Mouse (Mus musculus) embryonic facial prominence, embryonic 11.5 days (tissue): ENCODE results near the gene Tsen34. TPM values are rescaled to one million over a fixed set of nuclear protein-coding genes. Genes with fewer than 3 reads are reported as not detected.
"Not testable (repeated sequence)": the region's sequence is repeated elsewhere in the genome, so short reads cannot be mapped to it uniquely, and the experiment has no call there.

Source experiments
- ATAC-seq: fragments of 200-750 bp; cut with Nextera tagmentation; replicated peaks from 2 replicates; pipeline ENCODE4 v1.8.0; 2017; ENCODE audit warnings: low read depth; ENCODE audit not compliant: insufficient number of reproducible peaks, low FRiP score, low TSS enrichment
- DNase-seq: peaks from one replicate; pipeline ENCODE4 v3.0.0-alpha.2; 2015; ENCODE audit warnings: low spot score
- H3K27ac ChIP-seq: fragments of 300-500 bp; sonication (generic); replicated peaks from 2 replicates; pipeline ENCODE4 v1.5.1; 2014; ENCODE audit warnings: mild to moderate bottlenecking, low read depth, low read length, control low read depth
- H3K27me3 ChIP-seq: fragments of 300-500 bp; sonication (generic); 2 replicates; pipeline ENCODE4 v1.6.1; 2014; ENCODE audit warnings: mild to moderate bottlenecking, low read length, moderate library complexity, mixed read lengths; ENCODE audit not compliant: control insufficient read depth, insufficient read depth
- H3K36me3 ChIP-seq: fragments of 300-500 bp; sonication (generic); replicated peaks from 2 replicates; pipeline ENCODE4 v1.6.1; 2014; ENCODE audit warnings: low read depth, mild to moderate bottlenecking, low read length, moderate library complexity, mixed read lengths; ENCODE audit not compliant: control insufficient read depth, insufficient read depth
- H3K4me1 ChIP-seq: fragments of 300-500 bp; sonication (generic); 2 replicates; pipeline ENCODE4 v1.6.1; 2014; ENCODE audit warnings: low read length, mixed read lengths; ENCODE audit not compliant: control insufficient read depth, insufficient read depth
- H3K4me2 ChIP-seq: fragments of 300-500 bp; sonication (generic); 2 replicates; pipeline ENCODE4 v1.6.1; 2014; ENCODE audit warnings: low read depth, mild to moderate bottlenecking, control low read depth, low read length, moderate library complexity
- H3K4me3 ChIP-seq: fragments of 300-500 bp; sonication (generic); 2 replicates; pipeline ENCODE4 v1.5.1; 2014; ENCODE audit warnings: low read depth, low read length, control low read depth
- H3K9ac ChIP-seq: fragments of 300-500 bp; sonication (generic); replicated peaks from 2 replicates; pipeline ENCODE4 v1.6.1; 2014; ENCODE audit warnings: mild to moderate bottlenecking, control low read depth, low read length
- H3K9me3 ChIP-seq: fragments of 300-500 bp; sonication (generic); replicated peaks from 2 replicates; pipeline ENCODE4 v1.6.1; 2016; ENCODE audit warnings: mild to moderate bottlenecking, low read length, inconsistent platforms, mixed read lengths; ENCODE audit not compliant: control insufficient read depth
- WGBS: fragments of 180-500 bp; shearing (Covaris S2); extraction: QIAGEN DNeasy Blood & Tissue Kit; methylation state at CpG from one replicate; pipeline ENCODE4 v1.1.7; 2014; 5-methylcytosine and 5-hydroxymethylcytosine counted together
- polyA plus RNA-seq: library from polyadenylated mRNA; unstranded; fragments of >200 nt; fragmentation: Nextera tagmentation; extraction: Ambion mirVana; gene quantifications from 2 replicates; pipeline ENCODE4 v1.2.1, GENCODE M21; 2014

Tsen34 gene
- polyA plus RNA-seq, 1 experiment from 2014 or later = 257 TPM

DNA sequence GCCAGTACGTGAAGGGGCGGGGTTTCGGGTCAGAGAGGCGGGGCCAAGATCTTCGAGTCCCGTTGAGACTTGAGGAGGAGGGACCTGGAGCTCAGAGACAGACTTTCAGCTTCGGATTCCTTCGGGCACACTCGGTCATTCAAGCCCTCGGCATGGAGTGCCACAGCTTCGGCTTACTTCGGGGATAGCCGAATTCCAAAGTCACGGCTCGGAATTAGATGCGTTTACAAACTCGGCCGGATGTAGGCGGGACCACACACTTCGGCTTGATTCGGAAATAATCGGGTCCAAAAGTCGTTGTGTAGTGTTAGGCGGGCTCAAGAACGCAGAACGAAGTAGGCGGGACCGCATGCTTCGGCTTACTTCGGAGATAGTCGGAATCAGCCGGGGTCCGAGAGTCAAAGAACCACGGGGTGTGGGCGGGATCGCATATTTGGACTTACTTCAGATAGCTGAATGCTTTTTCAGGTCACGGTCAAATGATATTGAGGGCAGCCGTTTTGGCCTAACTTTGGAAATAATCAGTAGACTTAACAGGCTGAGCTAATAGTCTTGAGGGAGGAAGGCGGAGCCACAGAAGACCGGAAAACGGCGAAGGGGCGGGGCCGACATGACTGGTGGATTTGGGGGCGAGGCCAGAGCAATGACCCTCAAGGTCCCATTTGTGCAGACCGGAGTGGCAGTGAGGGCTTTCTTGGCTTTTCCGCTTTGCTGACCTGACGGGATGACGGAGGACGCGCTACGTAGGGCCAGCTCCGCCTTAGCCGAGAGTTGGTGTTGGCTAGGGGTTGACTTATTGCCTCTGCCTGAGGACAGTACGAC is 535 bp downstream of the Tsen34 start, which contains the start of gene Mboat7:
Gene Mboat7, minus strand, starts transcription at position 537 of the 822 bp plus-strand sequence.
- Histone ChIP-seq H3K27ac (peak within 1 kb of the TSS; percentile 95), H3K4me3 (peak within 1 kb of the TSS; percentile 70), H3K4me2 (peak within 1 kb of the TSS; percentile 81), H3K4me1 (no peaks in the 10 kb centered on the region), H3K9me3 (no peaks in the 10 kb centered on the region), H3K36me3 (no peaks in the 10 kb centered on the region; the same call in 1 of the 2 replicates), H3K27me3 (no peaks in the 10 kb centered on the region), H3K9ac (peak within 1 kb of the TSS; percentile 87)
- ATAC-seq (peak; percentile 88), DNase-seq (peak; percentile 98)
- WGBS = under 1% methylated on average over 55 of the region's 55 CpGs

DNA sequence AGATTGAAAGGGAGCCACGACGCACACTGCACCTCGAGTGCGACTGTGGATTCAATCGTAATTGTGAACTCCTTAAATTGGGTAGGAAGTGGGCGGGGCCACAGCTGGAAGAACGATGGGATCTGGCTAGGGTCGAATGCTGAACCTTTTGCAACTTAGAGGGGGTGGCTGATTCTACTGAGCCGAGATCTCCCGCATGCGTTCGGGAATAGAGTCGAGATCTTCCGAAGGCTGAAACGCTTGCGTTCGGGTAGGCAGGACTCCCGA is 1.1 kb downstream of the Tsen34 start:
- DNase-seq (no peak), ATAC-seq (no peak; the same call in 1 of the 2 replicates)
- no peaks in the 10 kb centered on the region for H3K9me3 ChIP-seq
- peak overlapping the region; percentile 70 for H3K4me3 ChIP-seq
- peak overlapping the region; percentile 81 for H3K4me2 ChIP-seq
- under 1% methylated on average over 18 of the region's 18 CpGs for WGBS
- no peaks in the 10 kb centered on the region for H3K27me3 ChIP-seq
- no peaks in the 10 kb centered on the region for H3K4me1 ChIP-seq
- peak overlapping the region; percentile 87 for H3K9ac ChIP-seq
- H3K36me3 ChIP-seq = no peaks in the 10 kb centered on the region; the same call in 1 of the 2 replicates
- peak overlapping the region; percentile 95 for H3K27ac ChIP-seq

DNA sequence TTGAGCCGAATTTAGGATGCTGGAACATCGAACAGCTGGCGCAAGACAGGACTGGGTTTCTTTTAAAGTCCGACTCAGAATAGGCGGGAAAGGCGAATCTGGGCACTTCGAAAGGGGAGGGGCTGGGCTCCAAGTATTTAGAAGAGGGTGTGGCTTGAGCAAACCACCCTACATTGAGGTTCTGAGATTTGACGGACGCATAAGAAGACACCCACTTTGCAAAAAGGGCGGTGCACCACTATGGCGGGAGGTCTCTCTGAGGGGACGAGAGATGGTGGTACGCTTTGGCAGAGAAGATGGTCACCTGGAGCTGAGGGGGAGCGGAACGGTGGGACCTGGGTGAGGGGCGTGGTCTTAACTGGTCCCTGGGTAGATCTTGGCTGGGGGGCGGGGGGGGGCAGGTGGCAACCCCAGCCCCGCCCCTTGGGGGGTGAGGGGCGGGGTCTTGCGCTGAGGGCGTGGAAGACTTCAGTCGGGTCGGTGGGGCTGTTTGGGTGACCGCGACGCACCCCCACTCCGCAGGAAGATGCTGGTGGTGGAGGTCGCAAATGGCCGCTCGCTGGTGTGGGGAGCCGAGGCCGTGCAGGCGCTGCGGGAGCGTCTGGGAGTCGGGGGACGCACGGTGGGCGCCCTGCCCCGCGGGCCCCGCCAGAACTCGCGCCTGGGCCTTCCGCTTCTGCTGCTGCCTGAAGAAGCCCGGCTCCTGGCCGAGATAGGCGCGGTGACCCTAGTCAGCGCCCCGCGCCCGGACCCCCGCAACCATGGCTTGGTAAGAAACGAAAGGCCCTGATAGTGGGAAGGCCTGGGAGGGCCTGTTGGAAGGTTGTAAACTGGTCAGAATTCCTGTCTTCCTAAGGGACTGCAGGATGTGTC is 1.6 kb downstream of the Tsen34 start:
- Histone ChIP-seq H3K4me2 (peak overlapping the region; percentile 81), H3K27me3 (no peaks in the 10 kb centered on the region), H3K27ac (peak overlapping the region; percentile 95), H3K9ac (peak overlapping the region; percentile 87), H3K9me3 (no peaks in the 10 kb centered on the region), H3K36me3 (no peaks in the 10 kb centered on the region; the same call in 1 of the 2 replicates), H3K4me1 (no peaks in the 10 kb centered on the region), H3K4me3 (peak overlapping the region; percentile 70)
- DNase-seq (peak; percentile 91), ATAC-seq (peak; percentile 46)
- WGBS = under 1% methylated on average over 35 of the region's 55 CpGs

DNA sequence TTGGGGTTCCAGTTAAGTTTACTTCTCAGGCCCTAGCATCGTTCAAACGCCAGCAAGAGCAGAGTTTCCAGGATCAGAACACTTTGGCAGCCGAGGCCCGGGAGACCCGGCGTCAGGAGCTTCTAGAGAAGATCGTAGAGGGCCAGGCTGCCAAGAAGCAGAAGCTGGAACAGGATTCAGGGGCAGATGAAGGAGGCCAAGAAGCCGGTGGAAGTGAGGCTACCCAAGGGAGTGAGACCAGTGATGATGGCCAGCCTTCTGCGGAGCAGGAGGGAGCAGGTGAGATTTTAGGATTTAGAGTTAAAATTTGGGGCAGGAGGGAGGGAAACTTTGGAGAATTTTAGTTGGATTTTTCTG is 2.3 kb downstream of the Tsen34 start:
- Histone ChIP-seq H3K4me3 (peak overlapping the region; percentile 70), H3K27ac (peak overlapping the region; percentile 95; the same call in 1 of the 2 replicates), H3K9ac (peak overlapping the region; percentile 75), H3K4me2 (peak overlapping the region; percentile 81)
- WGBS = 3% methylated on average over 9 of the region's 9 CpGs
- DNase-seq, ATAC-seq, H3K36me3 ChIP-seq, H3K4me1 ChIP-seq, H3K9me3 ChIP-seq, H3K27me3 ChIP-seq: not testable (repeated sequence)

DNA sequence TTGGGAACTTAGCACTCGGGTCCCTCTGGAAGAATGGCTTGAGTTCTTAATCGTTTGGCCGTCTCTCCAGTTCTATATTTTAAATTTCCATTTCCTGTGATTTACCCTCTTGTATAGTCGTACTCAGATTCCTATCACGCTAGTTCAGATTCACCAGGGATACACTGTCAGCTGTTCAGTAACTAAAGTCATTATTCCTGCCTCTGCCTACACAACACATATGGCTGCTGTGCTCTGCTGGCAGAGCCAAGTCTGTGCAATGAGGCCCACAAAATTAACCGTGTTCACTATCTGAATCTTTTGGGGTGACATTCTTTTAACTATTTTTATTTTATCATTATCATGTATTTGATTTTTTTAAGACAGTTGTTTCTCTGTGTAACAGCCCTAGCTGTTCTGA is 5.8 kb downstream of the Tsen34 start:
- H3K4me1 ChIP-seq = no peaks in the 10 kb centered on the region
- no peak overlapping the region for H3K9ac ChIP-seq
- no peak overlapping the region for H3K4me2 ChIP-seq
- no peak for ATAC-seq
- no peaks in the 10 kb centered on the region; the same call in none of the 2 replicates for H3K36me3 ChIP-seq
- no peak overlapping the region for H3K4me3 ChIP-seq
- no peaks in the 10 kb centered on the region for H3K27me3 ChIP-seq
- no peaks in the 10 kb centered on the region for H3K9me3 ChIP-seq
- DNase-seq = no peak
- H3K27ac ChIP-seq = no peak overlapping the region
- 95% methylated on average over 6 of the region's 6 CpGs for WGBS

DNA sequence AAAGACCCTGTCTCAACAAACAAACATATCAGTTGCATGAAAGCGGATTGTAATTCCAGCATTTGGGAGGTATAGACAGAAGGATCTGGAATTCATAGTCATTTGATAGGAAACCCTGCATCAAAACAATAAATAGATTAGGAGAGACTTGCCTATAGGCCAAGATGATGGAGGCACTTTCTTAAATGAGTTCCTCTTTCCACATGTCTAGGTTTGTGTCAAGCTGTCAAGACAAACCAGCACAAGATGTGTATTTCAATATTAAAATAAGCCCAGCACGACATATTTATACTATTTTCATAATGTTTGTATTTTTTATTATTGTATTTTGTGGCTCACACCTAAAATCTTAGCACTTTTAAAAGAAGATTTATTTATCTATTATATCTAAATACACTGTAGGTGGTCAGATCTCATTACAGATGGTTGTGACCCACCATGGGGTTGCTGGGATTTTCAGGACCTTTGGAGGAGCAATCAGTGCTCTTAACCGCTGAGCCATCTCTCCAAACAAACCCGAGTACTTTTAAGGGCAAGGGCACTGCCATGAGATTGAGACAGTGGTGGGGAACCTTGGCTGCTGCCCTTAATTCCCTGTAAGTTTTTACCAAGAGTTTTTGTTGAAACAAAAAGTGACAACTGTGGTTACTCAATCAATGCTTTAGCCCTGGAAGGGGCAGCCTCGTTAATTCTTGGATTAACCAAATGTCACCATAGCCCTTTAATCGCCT is 10.7 kb downstream of the Tsen34 start:
- WGBS = 19% methylated on average over 6 of the region's 6 CpGs
- H3K27ac ChIP-seq = 0 out of 2 replicates have a peak overlapping the region, but pooled peaks have one; percentile 53
- peaks cover 4% of the 10 kb centered on the region; the same call in 1 of the 2 replicates for H3K4me1 ChIP-seq
- H3K9me3 ChIP-seq = no peaks in the 10 kb centered on the region
- H3K9ac ChIP-seq = peak overlapping the region; percentile 70
- H3K36me3 ChIP-seq = peaks cover 4% of the 10 kb centered on the region
- H3K4me2 ChIP-seq = peak overlapping the region; percentile 37
- DNase-seq (no peak), ATAC-seq (peak; percentile 45)
- H3K27me3 ChIP-seq = no peaks in the 10 kb centered on the region
- H3K4me3 ChIP-seq = peak overlapping the region; percentile 62

DNA sequence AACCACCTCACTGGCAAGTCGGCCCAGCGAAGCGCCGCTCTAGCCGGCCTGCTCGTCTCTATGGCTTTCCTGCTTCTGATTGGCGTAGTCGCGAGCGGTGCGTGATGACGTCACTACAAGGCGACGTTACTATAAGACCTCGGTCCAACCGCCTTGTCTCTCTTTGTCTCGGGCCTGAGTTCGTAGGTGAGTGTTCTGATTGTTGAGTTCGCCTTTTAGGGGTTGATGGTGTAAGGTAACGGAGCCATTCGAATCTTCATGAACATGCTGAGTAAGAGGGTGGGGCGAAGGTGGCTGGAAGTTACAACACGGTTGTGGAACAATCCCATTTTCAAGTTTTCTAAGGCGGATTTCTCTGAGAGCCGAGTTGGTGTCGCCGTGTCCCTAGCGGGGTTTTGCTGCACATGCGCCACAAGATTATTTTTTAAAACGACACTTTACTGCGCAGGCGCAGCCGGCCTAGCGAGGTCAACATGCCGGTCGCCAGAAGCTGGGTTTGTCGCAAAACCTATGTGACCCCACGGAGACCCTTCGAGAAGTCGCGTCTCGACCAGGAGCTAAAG is 11.3 kb downstream of the Tsen34 start, which contains the start of gene Rps9:
Gene Rps9, plus strand, starts transcription at position 115 of the 563 bp plus-strand sequence.
- WGBS = under 1% methylated on average over 42 of the region's 42 CpGs
- ATAC-seq (peak; percentile 87), DNase-seq (peak; percentile 98)
- Histone ChIP-seq H3K27ac (peak within 1 kb of the TSS; percentile 53), H3K4me1 (peaks cover 4% of the 10 kb centered on the region; the same call in 1 of the 2 replicates), H3K4me2 (peak within 1 kb of the TSS; percentile 83), H3K27me3 (no peaks in the 10 kb centered on the region), H3K36me3 (peaks cover 4% of the 10 kb centered on the region), H3K9me3 (no peaks in the 10 kb centered on the region), H3K4me3 (peak within 1 kb of the TSS; percentile 62), H3K9ac (peak within 1 kb of the TSS; percentile 70)
